Mouse (Mus musculus) ES-E14 (cell line): ENCODE measurements at regions not wholly inside any gene's neighbourhood (a gene's known extent, or its start where the extent isn't known, plus 50 kb on each side); places are given as distances from the start of the nearest gene placed in this dataset.
A peak's percentile ranks its signal among the peaks of the same experiment; 100 is the strongest.

Experiments used
- DNase-seq: peaks from one replicate; pipeline ENCODE4 v3.0.0-alpha.2; 2013; ENCODE audit warnings: low read depth, low spot score
- H3K27ac ChIP-seq: 2 replicates; pipeline ENCODE4 v1.5.1; 2012; ENCODE audit warnings: low read depth, mild to moderate bottlenecking, low read length, moderate library complexity, mixed read lengths; ENCODE audit not compliant: poor library complexity, insufficient read depth, severe bottlenecking
- H3K36me3 ChIP-seq: 2 replicates; pipeline ENCODE4 v1.6.1; 2012; ENCODE audit warnings: mild to moderate bottlenecking, low read length, moderate library complexity, mixed read lengths; ENCODE audit not compliant: control insufficient read depth, poor library complexity, insufficient read depth, severe bottlenecking
- H3K4me1 ChIP-seq, 2 experiments: fragments of 150-350 bp in 1 of 2; sonication (generic) in 1 of 2; 2 replicates each; pipeline ENCODE4 v1.6.1; 2012; ENCODE audit warnings: low read length in 2 of 2, mild to moderate bottlenecking in 1 of 2, mixed read lengths in 1 of 2; ENCODE audit not compliant: control insufficient read depth in 2 of 2, insufficient read depth in 2 of 2, poor library complexity in 1 of 2
- H3K4me3 ChIP-seq, 2 experiments: fragments of 150-350 bp in 1 of 2; sonication (generic) in 1 of 2; 2 replicates each; pipeline ENCODE4 v1.5.1; 2012; ENCODE audit warnings: low read length in 2 of 2, low read depth in 1 of 2, mild to moderate bottlenecking in 1 of 2, mixed read lengths in 1 of 2; ENCODE audit not compliant: insufficient read depth in 1 of 2, poor library complexity in 1 of 2, severe bottlenecking in 1 of 2
- H3K9ac ChIP-seq: 2 replicates; pipeline ENCODE4 v1.6.1; 2012; ENCODE audit warnings: low read depth, mild to moderate bottlenecking, low read length, mixed read lengths; ENCODE audit not compliant: poor library complexity, insufficient read depth, severe bottlenecking
- H3K9me3 ChIP-seq: fragments of 150-350 bp; sonication (generic); 2 replicates; pipeline ENCODE4 v1.6.1; 2012; ENCODE audit warnings: low read depth, mild to moderate bottlenecking, low read length; ENCODE audit not compliant: control insufficient read depth, insufficient read depth
- CHD2 ChIP-seq: IDR thresholded peaks from 2 replicates; pipeline ENCODE4 v1.6.1; 2014; ENCODE audit warnings: mild to moderate bottlenecking, low read depth, low read length, inconsistent platforms
- HCFC1 ChIP-seq: IDR thresholded peaks from 2 replicates; pipeline ENCODE4 v1.6.1; 2012; ENCODE audit warnings: low read length, inconsistent platforms, borderline replicate concordance; ENCODE audit not compliant: insufficient read depth
- MAFK ChIP-seq: IDR thresholded peaks from 2 replicates; pipeline ENCODE4 v1.6.1; 2014; ENCODE audit warnings: mild to moderate bottlenecking, low read depth, low read length, inconsistent platforms; ENCODE audit not compliant: insufficient read depth
- ZC3H11A ChIP-seq: IDR thresholded peaks from 2 replicates; pipeline ENCODE4 v1.6.1; 2012; ENCODE audit warnings: low read depth, mild to moderate bottlenecking, inconsistent platforms, low read length, borderline replicate concordance
- ZNF384 ChIP-seq: IDR thresholded peaks from 2 replicates; pipeline ENCODE4 v1.6.1; 2012; ENCODE audit warnings: low read depth, low read length, inconsistent platforms
- in situ Hi-C, 2 experiments: fragments of 600-800 bp; cut with MboI; formaldehyde crosslinking; loops; one replicate each; pipeline ENCODE4 v1.15.1; 2025; ENCODE audit warnings: low sequenced_read_pairs in 2 of 2, inconsistent platforms in 1 of 2; ENCODE audit not compliant: unreplicated experiment in 2 of 2

GRCm38 (mm10) chr14:16092391-16093132 lies 156.5 kb upstream of the Ngly1 start:
- no peak for TF ChIP-seq ZNF384
- TF ChIP-seq MAFK = no peak
- TF ChIP-seq CHD2 = no peak
- no peak for TF ChIP-seq ZC3H11A
- no peak for TF ChIP-seq HCFC1
- H3K9me3 ChIP-seq = no peaks in the 10 kb centered on the region
- H3K4me1 ChIP-seq = no peaks in the 10 kb centered on the region
- H3K4me3 ChIP-seq = no peak overlapping the region
- no peaks in the 10 kb centered on the region for H3K36me3 ChIP-seq
- in situ Hi-C loops = no loop called here
- no peak for DNase-seq
- H3K27ac ChIP-seq = no peak overlapping the region
- H3K9ac ChIP-seq = no peak overlapping the region

DNA sequence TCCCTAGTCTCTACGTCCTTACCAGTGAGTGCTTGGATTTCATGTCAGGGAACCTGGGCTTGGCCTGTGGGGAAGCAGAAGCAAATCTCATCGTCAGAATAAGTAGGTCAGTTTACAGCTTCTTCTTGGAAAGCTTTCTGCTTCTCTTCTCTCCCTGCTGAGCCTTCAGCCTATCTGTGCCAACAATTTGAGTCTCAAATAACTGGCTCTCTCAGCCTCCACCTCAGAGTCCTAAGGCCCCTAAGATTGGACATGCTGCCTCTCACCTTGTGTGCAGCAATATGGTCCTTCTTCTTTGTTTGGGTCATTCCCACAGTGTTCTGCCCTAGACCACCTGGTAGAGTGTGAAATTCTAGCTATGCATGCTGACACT lies 156.0 kb upstream of the Ngly1 start:
- H3K36me3 ChIP-seq = no peaks in the 10 kb centered on the region
- TF ChIP-seq MAFK = no peak
- TF ChIP-seq ZNF384 = no peak
- TF ChIP-seq ZC3H11A = no peak
- TF ChIP-seq HCFC1 = no peak
- no peak for TF ChIP-seq CHD2
- no peaks in the 10 kb centered on the region for H3K9me3 ChIP-seq
- no peak overlapping the region for H3K4me3 ChIP-seq
- in situ Hi-C loops = no loop called here
- no peak overlapping the region for H3K27ac ChIP-seq
- no peaks in the 10 kb centered on the region for H3K4me1 ChIP-seq
- DNase-seq = no peak
- H3K9ac ChIP-seq = no peak overlapping the region

DNA sequence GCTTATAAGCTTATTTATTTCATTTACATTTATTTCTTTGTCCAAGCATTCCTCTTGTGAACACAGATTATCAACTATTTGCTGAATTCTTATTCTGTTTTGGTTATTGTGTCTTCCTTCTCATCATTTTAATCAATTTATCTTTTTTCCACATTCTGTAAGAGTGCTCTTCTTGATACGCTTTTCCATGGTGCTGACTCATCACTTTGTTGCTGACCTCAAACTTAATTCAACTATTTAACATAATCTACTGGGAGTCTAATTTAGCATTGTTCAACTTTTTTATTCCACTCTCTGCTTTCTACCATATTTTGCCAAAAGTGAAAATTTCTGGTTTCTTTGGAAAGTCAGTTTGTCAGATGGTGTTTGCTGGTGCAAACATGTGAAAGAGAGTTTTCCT lies 139.7 kb upstream of the Ngly1 start:
- H3K9me3 ChIP-seq = peaks cover 6% of the 10 kb centered on the region; the same call in 1 of the 2 replicates
- H3K9ac ChIP-seq = no peak overlapping the region
- in situ Hi-C loops = no loop called here
- H3K36me3 ChIP-seq = no peaks in the 10 kb centered on the region
- no peak overlapping the region for H3K4me3 ChIP-seq
- H3K27ac ChIP-seq = no peak overlapping the region
- TF ChIP-seq HCFC1 = no peak
- peak; percentile 80 for TF ChIP-seq MAFK
- no peaks in the 10 kb centered on the region for H3K4me1 ChIP-seq
- DNase-seq = no peak

GRCm38 (mm10) chr14:16132672-16133071 lies 116.4 kb upstream of the Ngly1 start:
- Histone ChIP-seq H3K4me3 (no peak overlapping the region), H3K9ac (no peak overlapping the region), H3K36me3 (no peaks in the 10 kb centered on the region; the same call in 1 of the 2 replicates), H3K9me3 (no peaks in the 10 kb centered on the region), H3K27ac (no peak overlapping the region), H3K4me1 (no peaks in the 10 kb centered on the region)
- no peak for DNase-seq
- no peak for TF ChIP-seq ZNF384
- no peak for TF ChIP-seq MAFK
- TF ChIP-seq ZC3H11A = no peak
- TF ChIP-seq HCFC1 = no peak
- no peak for TF ChIP-seq CHD2
- in situ Hi-C loops = no loop called here

DNA sequence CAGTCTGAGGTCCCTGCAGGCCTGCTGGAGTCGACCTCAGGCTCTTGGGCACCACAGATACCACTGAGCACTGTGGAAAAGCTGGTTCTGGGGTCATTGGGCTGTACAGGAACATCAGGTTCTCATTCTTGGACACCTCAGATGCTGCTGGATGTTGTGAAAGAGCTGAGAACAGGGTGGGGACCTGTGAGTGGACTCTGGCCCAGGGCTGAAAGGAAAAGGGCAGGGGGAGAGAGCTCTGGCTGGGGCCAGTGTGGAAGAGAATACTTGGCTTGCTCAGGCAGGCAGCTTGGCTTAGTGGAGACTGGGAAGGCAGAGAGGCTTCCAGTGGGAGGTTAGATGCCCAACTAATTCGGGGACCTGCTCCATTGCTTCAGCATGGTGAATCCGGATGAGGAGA lies 115.7 kb upstream of the Ngly1 start:
- no peak overlapping the region for H3K4me3 ChIP-seq
- no peak overlapping the region for H3K27ac ChIP-seq
- DNase-seq = no peak
- H3K36me3 ChIP-seq = no peaks in the 10 kb centered on the region; the same call in 1 of the 2 replicates
- no peak overlapping the region for H3K9ac ChIP-seq
- in situ Hi-C loops = no loop called here
- no peaks in the 10 kb centered on the region for H3K9me3 ChIP-seq
- TF ChIP-seq HCFC1 (no peak), ZNF384 (no peak), ZC3H11A (no peak), MAFK (no peak), CHD2 (no peak)
- no peaks in the 10 kb centered on the region for H3K4me1 ChIP-seq
